Mouse (Mus musculus) mouse trophoblast stem cell (cell line): Measurements from ENCODE around the gene Rara.

Source experiments
- in situ Hi-C, 2 experiments: fragments of 300-500 bp; cut with MseI, MboI; formaldehyde crosslinking; loops; 2 replicates in 1 of 2; 3 replicates in 1 of 2; pipeline ENCODE4 v1.15.1; 2025

The Rara gene

GRCm38 (mm10) chr11:98937914-98938694 is 10.5 kb downstream of the Rara start:
- in situ Hi-C loops = no loop called here

GRCm38 (mm10) chr11:98938701-98939083 is 11.1 kb downstream of the Rara start:
- in situ Hi-C loops = no loop called here

- in situ Hi-C loops = no loop called here
Measured at GRCm38 (mm10) chr11:98939084-98939952, 11.7 kb downstream of the Rara start.

GRCm38 (mm10) chr11:98939953-98940641 is 12.5 kb downstream of the Rara start:
- in situ Hi-C loops = no loop called here

- in situ Hi-C loops = no loop called here
Measured at GRCm38 (mm10) chr11:98940776-98941175, 13.2 kb downstream of the Rara start.

- in situ Hi-C loops = no loop called here
Measured at GRCm38 (mm10) chr11:98941341-98941825, 13.8 kb downstream of the Rara start.

GRCm38 (mm10) chr11:98941826-98942550 is 14.4 kb downstream of the Rara start:
- in situ Hi-C loops = no loop called here

GRCm38 (mm10) chr11:98942555-98942922 is 14.9 kb downstream of the Rara start:
- in situ Hi-C loops = no loop called here

- in situ Hi-C loops = no loop called here
Measured at GRCm38 (mm10) chr11:98942923-98943641, 15.5 kb downstream of the Rara start.

GRCm38 (mm10) chr11:98943741-98944461 is 16.3 kb downstream of the Rara start:
- in situ Hi-C loops = no loop called here

- in situ Hi-C loops = no loop called here
Measured at GRCm38 (mm10) chr11:98944897-98945604, 17.4 kb downstream of the Rara start.

- in situ Hi-C loops = no loop called here
Measured at GRCm38 (mm10) chr11:98945605-98945977, 18.0 kb downstream of the Rara start.

GRCm38 (mm10) chr11:98947969-98948569 is 20.5 kb downstream of the Rara start:
- in situ Hi-C loops = no loop called here

GRCm38 (mm10) chr11:98949242-98949957 is 21.8 kb downstream of the Rara start:
- in situ Hi-C loops = no loop called here

GRCm38 (mm10) chr11:98949958-98950460 is 22.4 kb downstream of the Rara start:
- in situ Hi-C loops = no loop called here

GRCm38 (mm10) chr11:98950484-98950883 is 22.9 kb downstream of the Rara start:
- in situ Hi-C loops = no loop called here

- in situ Hi-C loops = no loop called here
Measured at GRCm38 (mm10) chr11:98951026-98951906, 23.6 kb downstream of the Rara start.
